Mouse (Mus musculus) stomach, postnatal 0 days (tissue): Measurements from ENCODE around the gene Pabpn1l.
A peak's percentile ranks its signal among the peaks of the same experiment; 100 is the strongest.

ENCODE experiments used
- CTCF ChIP-seq: IDR thresholded peaks from 2 replicates; pipeline ENCODE4 v1.5.1; 2016; ENCODE audit warnings: antibody characterized with exemption, low read depth, mild to moderate bottlenecking, moderate library complexity
- EP300 ChIP-seq: optimal IDR thresholded peaks from 2 replicates; pipeline ENCODE3; 2016; ENCODE audit warnings: antibody characterized with exemption

GRCm38 (mm10) chr8:122635878-122636802, 13.6 kb upstream of the Pabpn1l start:
- TF ChIP-seq CTCF (no peak), EP300 (peak; percentile 60)
